Mouse (Mus musculus) c-Kit-positive CD71-negative TER-119-negative erythroid progenitor cells, embryonic 14.5 days (primary cell): ENCODE measurements around the gene Tmem108.

ENCODE experiments used
- DNase-seq: peaks from one replicate; pipeline ENCODE4 v3.0.0-alpha.2; 2013; ENCODE audit warnings: low read depth

The Tmem108 gene

GRCm38 (mm10) chr9:103546695-103547645, 214.7 kb downstream of the Tmem108 start:
- no peak for DNase-seq

- no peak for DNase-seq
Measured at GRCm38 (mm10) chr9:103545729-103546128, 215.9 kb downstream of the Tmem108 start.

- no peak for DNase-seq
Measured at GRCm38 (mm10) chr9:103545271-103545670, 216.4 kb downstream of the Tmem108 start.

GRCm38 (mm10) chr9:103544599-103544998, 217.0 kb downstream of the Tmem108 start:
- no peak for DNase-seq

- DNase-seq, result no peak
Measured at GRCm38 (mm10) chr9:103540518-103540917, 221.1 kb downstream of the Tmem108 start.

GRCm38 (mm10) chr9:103538047-103538816, 223.4 kb downstream of the Tmem108 start:
- DNase-seq, result no peak

- no peak for DNase-seq
Measured at GRCm38 (mm10) chr9:103536059-103536634, 225.5 kb downstream of the Tmem108 start.

GRCm38 (mm10) chr9:103525041-103525537, 236.5 kb downstream of the Tmem108 start:
- no peak for DNase-seq

GRCm38 (mm10) chr9:103524600-103524999, 237.0 kb downstream of the Tmem108 start:
- DNase-seq, result no peak

GRCm38 (mm10) chr9:103523742-103524403, 237.8 kb downstream of the Tmem108 start:
- no peak for DNase-seq

- DNase-seq, result no peak
Measured at GRCm38 (mm10) chr9:103523008-103523407, 238.6 kb downstream of the Tmem108 start.

GRCm38 (mm10) chr9:103513884-103514283, 247.8 kb downstream of the Tmem108 start:
- DNase-seq, result no peak

- DNase-seq, result no peak
Measured at GRCm38 (mm10) chr9:103512257-103512656, 249.4 kb downstream of the Tmem108 start.

GRCm38 (mm10) chr9:103506968-103507584, 254.6 kb downstream of the Tmem108 start:
- no peak for DNase-seq

GRCm38 (mm10) chr9:103505067-103505466, 256.6 kb downstream of the Tmem108 start:
- DNase-seq, result no peak

- no peak for DNase-seq
Measured at GRCm38 (mm10) chr9:103504646-103505045, 257.0 kb downstream of the Tmem108 start.

GRCm38 (mm10) chr9:103503586-103504298, 257.9 kb downstream of the Tmem108 start:
- no peak for DNase-seq

GRCm38 (mm10) chr9:103502655-103503054, 259.0 kb downstream of the Tmem108 start:
- DNase-seq, result no peak

- no peak for DNase-seq
Measured at GRCm38 (mm10) chr9:103501861-103502364, 259.7 kb downstream of the Tmem108 start.

- no peak for DNase-seq
Measured at GRCm38 (mm10) chr9:103499366-103499765, 262.3 kb downstream of the Tmem108 start.
